Mouse (Mus musculus): ENCODE data around the gene Chpf2. TPM values are rescaled to one million over a fixed set of nuclear protein-coding genes. Genes with fewer than 3 reads are reported as not detected.

The Chpf2 gene
- total RNA-seq, 2 experiments from 2014 or later: 35.7 to 52.5 TPM

DNA sequence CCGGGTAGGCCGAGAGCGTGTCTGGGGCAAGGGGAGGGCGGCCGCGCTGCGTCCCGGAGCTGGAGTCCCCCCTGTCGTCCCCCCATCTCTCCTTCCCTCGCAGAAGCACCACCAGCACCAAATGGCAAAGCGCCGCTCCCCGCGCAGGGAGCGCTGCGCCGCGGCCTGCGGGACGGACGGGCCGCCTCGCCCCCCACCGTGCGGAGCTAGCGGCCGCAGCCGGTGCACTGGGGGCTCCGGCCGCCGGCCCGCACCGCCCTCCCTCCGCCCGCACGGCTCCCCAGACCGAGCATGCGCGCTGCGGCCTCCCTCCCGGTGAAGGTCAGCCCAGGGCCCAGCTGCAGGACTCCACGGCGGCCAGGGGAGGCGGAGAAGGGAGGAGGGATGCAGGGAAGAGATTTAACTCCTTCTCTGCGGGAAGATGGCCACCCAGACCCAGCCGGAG is 18.1 kb downstream of the Chpf2 start:
- DNase-seq: peak; percentile 95 to 96

DNA sequence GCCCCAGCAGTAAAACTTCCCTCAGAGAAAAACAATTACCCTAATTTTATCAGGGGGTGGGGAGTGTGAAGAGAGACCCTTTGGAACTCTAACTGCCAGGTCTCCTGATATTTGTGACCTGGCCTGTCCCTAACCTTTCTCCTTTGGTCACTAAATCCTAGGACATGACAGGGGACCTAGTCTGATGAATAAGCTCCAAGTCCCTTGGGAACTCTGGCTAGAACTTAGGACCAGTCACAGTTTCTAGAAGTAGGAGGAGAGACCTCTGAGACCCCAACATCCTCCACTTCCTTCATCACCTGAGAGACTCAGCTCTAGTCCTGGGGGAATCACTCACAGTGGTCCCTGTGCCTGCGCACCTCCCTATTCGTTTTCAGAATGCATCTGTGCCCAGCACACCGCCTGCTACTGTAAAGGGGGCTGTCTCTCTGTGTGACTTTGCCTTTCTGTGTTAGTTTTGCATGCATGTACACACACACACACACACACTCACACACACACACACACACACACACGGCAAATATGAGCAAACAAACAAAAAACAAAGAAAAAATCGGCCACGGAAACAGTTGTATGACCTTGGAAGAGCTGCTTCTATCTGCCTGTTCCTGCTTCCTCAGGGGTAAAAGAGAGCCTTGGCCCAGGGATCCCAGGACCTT is 18.9 kb downstream of the Chpf2 start:
- DNase-seq: no peak

DNA sequence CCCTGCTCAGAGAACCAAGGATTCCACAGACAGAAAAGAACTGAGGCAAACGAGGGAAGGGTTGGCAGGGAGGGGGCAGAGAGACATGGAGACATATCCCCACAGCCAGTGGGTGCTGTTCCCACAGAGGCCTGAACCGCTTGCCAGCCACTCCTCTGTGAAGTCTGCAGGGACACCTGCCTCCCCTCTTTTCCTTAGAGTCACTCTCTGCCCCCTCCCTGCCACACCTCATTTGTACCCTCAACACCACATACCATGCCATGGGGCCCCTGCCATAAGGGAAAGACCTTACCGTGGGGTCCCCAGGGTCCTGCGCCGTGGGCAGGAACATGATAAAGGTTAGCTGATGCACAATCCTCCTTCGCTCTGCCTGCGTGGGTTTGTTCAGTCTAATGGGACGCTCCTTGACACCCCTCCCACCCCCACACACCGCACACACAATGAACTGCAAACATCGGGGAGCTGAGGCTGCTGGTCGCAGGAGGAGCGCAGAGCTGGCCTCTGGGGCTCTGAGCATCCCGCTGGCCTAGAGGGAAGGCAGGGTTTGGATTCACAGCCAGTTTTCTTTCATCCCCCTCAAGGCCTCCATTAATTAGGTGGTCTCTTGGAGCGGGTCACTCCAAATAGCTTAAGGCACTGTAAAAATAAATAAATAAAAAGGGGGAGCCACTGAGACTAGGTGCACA is 19.6 kb downstream of the Chpf2 start:
- no peak for DNase-seq

DNA sequence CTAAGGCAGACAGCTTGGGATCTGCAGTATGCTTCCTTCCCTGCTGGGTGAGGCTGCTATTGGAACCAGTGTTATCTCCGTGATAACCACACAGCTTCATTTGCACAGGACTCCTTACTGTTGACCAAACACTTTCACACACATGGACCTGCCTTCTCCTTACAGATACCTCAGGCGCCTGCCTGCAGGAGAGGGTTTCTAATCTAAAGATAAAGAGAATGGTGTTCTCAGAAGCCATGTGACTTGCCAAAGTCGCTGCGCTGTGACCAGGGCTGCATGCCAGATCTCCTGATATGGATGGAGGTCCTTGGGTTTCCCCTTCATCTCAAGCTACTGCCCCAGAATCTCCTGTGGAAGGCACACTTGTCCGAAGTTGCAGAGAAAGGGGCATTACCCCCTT is 22.8 kb downstream of the Chpf2 start:
- DNase-seq: no peak

DNA sequence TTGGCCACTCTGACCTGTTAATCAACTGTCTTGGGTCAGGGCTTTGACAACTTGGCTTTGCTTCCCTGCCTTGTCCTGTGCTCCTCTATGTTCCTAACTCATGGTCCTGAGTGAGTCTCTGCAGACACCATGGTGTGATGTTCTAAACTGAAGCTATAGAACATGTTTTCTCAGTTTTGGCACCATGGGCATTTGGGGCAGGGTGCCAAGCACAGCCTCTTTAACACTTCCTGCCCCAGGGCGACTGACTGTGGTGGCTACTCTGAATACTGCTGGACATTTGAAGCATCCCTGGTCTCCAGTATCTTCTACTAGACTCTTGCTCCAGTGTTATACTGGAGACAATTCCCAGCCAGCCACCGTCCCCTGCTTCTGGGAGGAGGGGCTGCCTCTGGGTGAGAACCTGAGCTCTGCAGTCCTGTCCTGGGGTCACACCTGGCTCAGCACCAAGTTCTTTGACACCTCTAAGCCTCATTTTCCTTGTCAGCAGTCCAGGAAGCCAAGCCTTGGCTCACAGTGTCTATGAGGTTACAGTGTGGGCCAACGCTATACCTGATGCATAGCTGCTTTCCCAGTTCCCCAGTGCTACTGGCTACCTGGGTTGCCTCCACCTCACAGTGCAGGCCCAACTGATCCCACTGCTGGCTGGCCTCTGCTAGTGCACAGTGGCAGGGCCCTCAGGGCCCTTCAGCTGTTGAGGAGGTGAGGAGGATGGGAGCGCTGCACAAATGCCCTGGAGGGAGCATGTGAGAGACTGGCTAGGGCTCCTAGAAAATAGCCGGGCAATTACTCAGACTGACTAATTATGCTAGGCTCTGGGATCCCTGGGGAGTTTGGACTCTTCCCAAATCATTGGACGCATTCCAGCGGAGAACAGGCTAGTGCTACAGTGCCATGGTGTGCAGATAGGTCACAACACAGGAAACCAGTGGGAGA is 25.1 kb downstream of the Chpf2 start:
- DNase-seq: peak; percentile 77 to 81

DNA sequence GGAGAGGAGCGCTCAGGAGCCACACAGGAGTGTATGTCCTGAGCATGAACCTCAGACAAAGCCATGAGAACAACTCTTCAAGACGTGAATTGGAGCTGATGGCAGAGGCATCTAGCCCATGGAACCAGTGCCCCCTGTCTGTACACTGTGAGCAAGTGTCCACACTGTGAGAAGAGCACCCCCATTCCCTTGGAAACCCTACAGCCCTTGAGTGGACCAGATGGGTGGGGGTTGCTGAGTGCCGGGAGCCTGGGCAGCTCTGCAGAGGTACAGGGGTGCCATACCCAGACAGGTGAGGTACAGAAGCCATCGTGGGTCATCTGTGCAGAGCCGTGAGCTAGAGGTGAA is 25.7 kb downstream of the Chpf2 start:
- no peak for DNase-seq

DNA sequence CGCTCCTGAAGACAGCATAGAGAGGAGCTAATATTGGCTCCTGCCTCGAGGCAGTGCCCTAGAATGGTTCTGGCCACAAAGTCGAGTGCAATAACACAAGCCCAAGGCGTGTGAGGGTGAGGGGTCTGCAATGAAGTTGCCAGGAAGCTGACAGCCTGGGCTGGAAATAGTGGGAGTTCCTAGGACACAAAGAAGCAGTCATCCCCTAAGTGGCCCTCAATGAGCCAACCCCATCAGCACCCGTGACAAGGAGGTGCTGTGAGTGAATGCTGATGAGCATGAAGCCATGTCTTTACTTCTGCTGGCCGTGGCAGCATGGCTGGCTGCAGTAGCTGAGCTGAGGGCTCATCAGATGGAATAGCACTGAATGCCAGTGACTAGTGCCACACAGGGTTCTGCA is 28.6 kb downstream of the Chpf2 start:
- no peak for DNase-seq

DNA sequence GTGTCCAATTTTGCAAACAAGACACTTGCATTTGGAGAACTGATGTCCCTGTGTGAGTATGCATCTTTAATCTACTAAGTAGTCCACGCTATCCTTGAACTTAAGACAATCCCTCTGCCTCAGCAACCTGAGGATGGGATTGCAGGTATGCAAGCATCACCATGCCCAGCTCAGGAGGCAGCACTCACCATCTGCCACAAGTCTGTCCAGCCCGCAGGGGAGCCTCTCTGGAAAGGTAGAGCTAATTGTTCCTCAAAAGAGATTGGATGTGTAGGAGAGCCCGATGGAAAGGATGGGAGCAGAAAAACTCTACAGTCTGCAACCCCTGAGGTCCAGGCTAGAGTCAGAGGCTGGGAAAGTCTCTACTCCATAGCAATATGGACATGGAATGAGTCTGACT is 32.4 kb downstream of the Chpf2 start:
- no peak for DNase-seq

DNA sequence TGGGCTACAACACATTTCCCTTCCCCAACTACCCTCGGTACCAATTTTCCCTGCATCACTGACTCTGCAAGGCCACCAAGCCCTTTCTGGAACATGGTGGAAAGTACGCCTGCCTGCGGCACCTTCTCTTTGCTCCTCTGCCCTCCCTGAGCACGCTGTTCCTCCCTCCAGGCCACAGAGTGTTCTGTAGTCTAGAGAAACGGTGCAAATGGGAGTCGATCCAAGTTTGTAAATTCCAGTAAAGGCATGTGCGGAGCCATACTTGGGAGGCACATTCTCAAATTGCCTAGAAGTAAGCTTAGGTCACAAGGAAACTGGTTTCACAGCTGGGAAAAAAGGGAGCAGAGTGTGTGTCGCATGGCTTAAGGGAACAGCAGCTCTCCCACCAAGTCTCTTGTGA is 33.6 kb downstream of the Chpf2 start:
- DNase-seq: no peak

DNA sequence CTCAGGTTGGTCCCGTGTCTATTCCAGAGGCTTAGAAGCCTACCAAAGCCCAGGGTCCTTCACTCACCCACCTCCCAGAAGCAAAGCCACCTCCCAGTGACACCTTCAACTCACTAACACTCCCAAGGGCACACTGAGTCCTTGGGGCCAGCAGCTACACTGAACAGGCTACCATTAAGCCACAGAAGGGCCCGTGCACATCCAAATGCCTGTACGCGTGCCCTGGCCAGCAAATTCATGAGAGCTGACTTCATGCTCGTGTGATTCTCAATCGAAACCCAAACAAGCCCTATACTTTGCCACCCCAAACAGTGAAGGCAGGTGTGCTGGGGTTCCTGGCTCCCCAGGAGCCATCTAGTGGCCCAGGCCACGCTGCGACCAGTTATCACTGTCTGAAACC is 34.1 kb downstream of the Chpf2 start:
- no peak for DNase-seq

DNA sequence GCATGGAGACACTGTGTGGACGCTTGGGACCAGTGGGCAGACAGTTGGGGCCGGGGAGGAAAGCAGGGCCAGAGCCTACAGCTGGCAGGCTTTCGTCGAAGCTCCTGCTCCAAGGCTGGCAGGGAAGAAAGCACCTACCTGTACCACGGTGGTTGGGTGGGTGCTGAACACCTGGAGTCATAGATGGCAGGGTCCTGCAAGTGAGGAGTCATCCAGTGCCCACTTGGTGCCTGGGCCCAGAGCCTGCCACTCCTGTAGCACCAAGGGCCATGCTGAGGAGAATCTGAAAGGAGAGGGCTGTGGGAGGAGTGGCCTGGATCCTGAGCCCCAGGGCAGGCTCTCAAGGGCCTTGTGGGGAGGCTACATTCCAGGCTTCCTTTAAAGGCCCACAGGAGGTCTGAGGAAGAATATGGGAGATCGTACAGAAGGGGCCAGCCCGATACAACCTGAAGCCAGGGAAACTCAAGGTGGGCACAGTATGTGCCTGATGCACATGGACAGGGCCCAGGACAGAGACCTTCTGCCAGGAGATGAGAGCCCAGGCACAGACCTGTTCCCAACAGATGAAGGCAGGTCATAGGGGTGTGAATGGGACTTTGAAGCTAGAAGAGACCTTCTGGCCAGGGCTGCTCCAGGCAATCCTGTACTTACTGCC is 36.0 kb downstream of the Chpf2 start:
- no peak for DNase-seq

DNA sequence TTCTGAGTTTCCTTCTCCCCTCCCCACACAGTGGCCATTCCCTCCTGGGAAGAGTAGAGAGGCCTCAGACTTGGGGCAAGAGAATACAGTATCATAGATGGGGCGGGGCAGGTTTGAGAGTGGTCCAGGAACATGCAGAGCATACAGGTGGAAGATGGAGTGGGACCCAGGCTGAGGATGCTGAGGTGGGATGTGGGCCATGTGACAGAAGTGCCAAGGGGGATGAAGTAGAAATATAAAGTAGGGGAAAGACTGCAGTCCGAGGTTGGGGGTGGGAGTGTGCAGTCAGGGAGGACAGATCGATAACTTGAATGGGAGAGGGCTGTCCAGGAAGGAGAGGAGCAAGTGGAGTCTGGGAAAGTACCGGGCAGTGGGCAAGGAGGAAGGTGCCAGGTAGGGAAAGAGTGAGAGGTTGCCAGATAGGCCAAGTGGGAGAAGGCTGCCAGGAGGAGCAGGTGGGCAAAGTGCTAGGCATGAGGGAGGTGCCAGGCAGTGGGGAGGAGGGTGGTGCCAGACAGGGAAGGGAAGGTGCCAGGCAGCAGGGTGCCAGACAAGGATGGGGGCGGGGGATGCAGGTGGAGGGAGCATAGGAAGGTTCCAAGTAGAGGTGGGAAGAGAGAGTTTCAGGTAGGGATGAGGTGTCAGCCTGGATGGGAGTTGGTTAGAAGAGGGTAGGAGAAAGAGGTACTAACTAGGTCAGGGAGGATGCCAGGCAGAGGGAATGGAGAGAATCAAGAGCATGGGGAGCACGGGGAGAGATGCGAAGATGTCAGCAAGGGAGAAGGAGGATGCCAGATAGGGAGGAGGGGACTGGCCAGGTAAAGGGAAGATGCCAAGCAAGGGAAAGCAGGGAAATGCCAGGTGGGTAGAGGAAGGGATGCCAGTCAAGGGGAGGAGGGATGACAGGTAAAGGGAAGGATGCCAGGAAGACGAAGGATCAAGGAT is 36.8 kb downstream of the Chpf2 start:
- DNase-seq: no peak

DNA sequence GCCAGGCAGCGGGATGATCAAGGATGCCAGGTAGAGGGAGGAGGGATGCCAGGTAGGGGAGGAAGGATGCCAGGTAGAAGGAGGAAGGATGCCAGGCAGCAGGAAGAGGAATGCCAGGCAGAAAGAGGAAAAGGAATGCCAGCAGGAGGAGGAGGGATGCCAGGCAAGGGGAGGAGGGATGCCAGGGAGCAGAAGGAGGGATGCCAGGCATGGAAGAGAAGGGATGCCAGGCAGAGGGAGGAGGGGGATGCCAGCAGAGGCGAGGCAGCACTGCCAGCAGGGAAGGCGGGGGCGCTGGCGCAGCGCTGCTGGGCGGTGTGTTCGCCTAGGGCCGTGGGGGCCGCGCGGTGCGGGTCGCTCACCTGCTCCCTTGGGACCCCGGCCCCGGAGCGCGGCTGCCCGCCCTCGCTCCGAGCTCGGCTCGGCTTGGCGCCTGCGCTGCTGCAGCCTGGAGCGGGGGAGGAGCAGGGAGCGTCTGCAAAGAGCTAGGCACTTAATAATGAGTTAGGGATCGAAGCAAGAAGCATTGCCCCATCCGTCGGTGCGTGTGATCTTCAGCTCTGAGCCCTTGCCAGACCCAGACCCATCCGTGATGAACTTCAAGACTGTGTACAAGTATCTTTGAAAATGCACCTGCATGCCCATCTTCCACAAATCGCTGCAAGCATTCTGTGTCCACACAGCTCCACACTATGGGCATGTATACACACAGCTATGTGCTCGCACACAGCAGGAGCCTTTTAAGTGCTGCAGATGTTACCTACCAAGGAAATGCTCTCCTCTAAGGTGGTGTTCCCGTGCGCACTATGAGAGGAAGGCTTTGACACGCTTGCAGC is 37.7 kb downstream of the Chpf2 start, which contains the start of gene Smarcd3:
TSS of gene Smarcd3 (minus strand) at position 426 of the 836 bp plus-strand sequence.
- DNase-seq: peak; percentile 59 to 75

DNA sequence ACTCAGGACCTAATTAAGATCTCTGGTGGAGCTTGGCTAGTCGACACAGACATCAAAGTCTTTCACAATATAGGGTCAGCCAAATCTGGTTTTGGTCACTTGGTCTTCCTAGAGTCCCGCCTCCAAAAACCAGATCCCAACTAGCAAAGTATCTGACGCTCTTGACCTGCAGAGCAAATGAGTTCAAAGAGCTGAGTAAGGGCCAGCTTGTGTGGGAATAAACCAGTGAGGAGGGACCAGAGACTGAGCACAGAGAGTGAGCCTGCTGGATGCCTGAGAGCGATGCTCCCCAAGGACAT is 38.2 kb downstream of the Chpf2 start:
- DNase-seq: peak in 1 of 2 experiments; percentile 14

DNA sequence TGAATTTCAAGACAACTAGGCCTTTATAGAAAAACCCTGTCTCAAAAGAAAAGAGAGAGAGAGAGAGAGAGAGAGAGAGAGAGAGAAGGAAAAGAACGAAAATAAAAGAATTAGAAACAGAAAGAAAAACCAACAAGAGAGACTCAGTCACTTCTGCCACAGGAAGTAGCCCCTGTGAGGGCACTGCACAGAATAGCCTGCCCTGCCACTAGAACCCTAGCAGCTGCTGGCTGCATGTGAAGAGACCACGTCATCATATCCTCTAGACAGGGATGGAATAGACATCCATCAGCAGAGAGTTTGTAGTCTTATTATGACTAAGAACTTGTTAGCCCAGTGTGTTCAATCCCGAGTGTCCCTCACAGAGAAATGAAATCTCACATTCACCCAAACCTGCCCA is 43.2 kb downstream of the Chpf2 start:
- DNase-seq: no peak

DNA sequence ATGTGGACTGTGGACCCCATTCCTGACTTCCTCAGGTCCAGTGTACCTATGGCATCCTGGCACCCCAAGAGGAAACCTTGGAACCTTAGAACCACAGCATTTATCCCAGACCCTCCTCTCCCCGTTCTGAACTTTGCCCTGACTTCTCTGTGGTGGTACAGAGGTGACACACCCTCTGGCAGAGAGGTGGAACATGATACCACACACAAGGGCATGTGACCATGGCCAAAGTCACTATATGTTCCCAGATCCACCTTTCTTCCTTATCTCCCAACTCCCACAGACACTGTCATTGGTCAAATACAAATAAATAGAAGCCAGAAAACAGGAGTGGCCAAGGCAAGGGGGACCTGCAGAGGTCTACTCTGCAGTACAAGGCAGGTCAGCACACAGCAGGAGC is 48.6 kb downstream of the Chpf2 start:
- DNase-seq: no peak

DNA sequence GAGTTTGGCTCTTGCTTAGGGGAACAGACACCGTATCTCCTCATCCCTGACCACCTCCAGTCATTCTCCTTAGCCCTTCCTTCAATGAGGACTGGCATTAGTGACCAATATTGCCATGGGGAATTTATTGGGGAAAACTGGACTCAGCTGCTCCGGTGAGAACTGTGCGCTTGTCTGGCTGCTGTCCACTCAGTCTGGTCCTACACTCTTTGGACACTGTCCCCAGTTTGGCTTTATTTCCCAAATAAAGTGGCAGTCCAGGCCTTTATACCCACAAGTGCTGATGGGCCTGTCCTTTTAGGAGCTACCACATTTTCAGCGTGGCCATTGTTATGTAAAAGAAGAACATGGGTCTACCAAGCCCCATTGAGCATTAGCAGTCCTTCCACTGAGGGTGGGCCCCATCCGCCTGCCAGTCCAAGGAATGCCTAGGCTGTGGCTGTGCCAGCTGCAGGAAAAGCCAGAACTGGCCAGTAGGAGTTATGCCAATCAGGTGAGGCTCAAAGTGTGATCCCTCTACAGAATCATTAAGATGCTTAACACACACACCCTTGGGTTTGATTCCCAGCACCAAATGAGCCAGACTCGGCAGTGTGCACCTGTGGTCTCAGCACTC is 49.1 kb downstream of the Chpf2 start:
- no peak for DNase-seq

DNA sequence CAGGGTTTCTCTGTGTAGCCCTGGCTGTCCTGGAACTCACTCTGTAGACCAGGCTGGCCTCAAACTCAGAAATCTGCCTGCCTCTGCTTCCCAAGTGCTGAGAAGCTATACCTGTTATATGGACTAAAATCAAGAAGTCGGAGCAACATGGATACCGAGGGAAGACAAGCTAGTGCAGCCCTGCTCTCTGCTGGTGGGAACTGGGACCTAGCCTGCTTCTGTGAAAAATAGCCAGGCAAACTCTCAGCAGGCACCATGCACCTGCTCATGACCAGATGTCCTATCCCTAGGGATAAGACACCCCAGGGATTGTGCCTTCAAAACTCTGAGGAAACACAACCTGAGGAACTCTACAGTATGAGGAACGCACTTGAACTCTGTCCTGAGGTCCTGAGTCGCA is 50.4 kb downstream of the Chpf2 start:
- no peak for DNase-seq

DNA sequence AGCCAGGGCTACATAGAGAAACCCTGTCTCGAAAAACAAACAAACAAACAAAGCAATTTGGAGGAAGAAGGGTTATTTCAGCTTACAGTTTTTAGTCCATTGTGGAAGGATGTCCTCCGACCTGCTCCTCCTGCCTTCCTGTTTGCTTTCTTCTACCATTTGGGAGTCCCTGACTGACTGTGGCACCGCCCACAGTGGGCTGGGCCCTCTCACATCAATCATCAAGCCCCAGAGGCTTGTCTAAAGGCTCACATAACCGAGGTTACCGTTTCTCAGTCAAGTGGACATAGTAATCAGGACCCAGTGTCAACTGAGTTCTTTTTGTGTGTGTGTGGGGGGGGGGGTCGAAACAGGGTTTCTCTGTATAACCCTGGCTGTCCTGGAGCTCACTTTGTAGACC is 51.6 kb downstream of the Chpf2 start:
- DNase-seq: no peak

DNA sequence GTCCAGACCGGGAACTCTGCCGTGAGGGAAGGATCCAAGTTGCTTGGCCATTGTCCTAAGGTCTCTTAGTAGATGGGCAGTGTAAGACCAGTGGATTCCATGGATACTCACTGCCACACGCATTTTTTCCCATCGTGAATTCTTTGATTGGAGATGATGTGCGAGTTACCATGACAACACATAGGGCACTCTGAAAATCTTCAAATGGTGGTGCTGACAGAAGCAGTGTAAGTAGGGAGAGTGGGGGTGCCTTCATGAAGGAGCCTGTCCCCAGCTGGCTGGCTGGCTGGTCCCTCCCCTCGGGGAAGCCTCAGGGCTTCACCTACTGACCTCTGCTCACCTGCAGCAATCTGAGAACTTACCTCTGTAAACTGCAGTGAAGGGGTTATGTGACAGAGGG is 52.5 kb downstream of the Chpf2 start:
- no peak for DNase-seq
